Mouse (Mus musculus) R1 (cell line): ENCODE results near the gene Oscp1.

Experiments
- DNase-seq: peaks from one replicate; pipeline ENCODE4 v3.0.0-alpha.2; 2018; ENCODE audit warnings: low read depth, low spot score

Gene Oscp1

DNA sequence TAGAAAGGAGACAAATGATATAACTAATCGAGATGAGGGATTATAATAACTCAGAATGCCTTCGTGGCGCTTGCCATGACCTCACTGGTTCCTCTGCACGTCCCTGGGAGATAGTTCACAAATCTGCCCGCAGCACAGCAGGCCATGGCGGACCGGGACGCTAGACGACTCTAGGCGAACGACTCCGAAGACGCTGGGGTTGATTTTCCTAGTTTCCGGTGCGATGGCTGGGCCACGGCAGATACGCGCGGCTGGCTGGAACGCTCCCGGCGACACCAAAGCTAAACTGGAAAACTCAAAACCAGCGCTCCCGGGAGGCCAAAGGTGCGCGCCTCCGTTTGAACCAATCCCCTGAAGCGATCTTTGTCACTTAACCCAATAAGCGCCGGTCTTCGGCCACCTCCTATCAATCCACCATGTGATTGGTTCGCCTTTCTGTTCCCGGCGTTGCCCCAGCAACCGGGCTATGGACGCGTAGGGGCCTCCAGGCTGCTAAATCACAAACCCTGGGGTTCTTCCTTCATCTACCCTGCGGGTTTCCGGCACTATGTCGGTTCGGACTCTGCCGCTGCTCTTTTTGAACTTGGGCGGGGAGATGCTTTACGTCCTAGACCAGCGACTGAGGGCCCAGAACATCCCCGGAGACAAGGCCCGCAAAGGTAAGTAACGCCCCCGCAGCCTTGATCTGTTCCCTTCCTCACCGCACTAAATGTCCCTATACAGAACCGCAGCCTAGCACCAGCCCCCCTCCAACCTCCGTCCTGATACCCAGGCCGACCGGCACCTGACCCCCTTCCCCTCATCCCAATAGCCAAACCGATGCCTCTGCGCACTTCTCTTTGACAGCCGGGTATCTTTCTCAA, at the start of gene Oscp1:
Gene Oscp1 (plus strand): TSS at position 432 of the 863 bp plus-strand sequence.
- peak; percentile 98 for DNase-seq

GRCm38 (mm10) chr4:126017676-126018332, 40.6 kb upstream of the Oscp1 start:
- DNase-seq = no peak

- no peak for DNase-seq
Measured at GRCm38 (mm10) chr4:126018966-126019538, 39.3 kb upstream of the Oscp1 start.

GRCm38 (mm10) chr4:126024303-126024900, 34.0 kb upstream of the Oscp1 start, which contains the start of gene Csf3r:
Gene Csf3r, plus strand, starts transcription at chr4:126024550.
- DNase-seq = no peak

DNA sequence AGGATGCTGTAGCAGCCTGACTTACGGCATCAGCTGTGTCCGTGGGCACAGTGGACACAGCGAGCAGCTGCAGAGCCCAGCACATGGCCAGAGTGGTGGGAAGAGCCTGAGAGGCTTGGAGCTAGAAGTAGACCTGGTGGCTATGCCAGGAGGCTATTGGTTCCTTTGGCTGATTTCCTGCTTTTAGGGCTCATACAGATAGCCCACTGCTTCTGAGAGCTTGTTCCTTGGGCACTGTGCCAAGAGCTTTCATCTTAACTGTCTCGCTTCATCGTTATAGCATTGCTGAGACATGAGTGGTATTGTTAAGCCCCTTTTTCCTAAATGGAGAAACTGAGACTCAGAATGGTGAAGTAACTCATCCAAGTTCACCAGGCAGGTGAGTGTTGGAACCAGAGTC, 32.6 kb upstream of the Oscp1 start:
- no peak for DNase-seq

GRCm38 (mm10) chr4:126027980-126028379, 30.4 kb upstream of the Oscp1 start:
- no peak for DNase-seq

DNA sequence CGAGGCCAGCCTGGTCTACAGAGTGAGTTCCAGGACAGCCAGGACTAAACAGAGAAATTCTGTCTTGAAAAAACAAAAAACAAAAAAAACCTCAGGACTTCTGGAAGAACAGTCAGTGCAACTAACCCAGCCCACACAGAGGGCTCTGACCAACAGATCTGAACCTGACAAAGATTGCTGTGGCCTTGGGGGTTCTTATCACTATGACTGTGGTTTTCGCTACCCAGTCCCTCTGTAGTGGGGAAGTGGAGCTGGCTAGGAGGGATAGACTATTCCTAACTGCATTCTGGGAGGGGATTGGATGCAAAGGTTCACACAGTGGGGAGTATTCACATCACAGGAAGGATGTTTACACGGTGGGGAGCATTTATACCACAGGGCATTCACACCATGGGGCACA, 29.3 kb upstream of the Oscp1 start:
- DNase-seq = no peak

DNA sequence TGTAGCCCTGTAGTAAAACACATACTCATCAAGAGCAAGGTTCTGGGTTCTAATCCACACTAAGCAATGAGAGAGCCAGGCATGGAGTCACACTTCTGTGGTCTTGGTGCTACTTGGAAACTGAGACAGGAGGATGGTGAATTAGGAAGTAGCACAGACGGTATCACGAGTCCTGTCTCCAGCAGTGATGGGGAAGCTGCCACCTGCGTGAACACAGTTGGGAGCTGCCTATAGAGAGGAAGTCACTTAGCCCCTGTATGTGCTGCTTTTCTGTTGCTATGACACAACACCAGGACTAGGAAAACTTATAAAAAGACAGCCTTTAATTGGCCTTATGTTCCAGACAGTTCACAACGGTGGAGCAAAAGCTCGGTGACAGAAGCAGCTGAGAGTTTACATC, 27.7 kb upstream of the Oscp1 start:
- DNase-seq = no peak

- no peak for DNase-seq
Measured at GRCm38 (mm10) chr4:126035413-126035812, 23.0 kb upstream of the Oscp1 start.

DNA sequence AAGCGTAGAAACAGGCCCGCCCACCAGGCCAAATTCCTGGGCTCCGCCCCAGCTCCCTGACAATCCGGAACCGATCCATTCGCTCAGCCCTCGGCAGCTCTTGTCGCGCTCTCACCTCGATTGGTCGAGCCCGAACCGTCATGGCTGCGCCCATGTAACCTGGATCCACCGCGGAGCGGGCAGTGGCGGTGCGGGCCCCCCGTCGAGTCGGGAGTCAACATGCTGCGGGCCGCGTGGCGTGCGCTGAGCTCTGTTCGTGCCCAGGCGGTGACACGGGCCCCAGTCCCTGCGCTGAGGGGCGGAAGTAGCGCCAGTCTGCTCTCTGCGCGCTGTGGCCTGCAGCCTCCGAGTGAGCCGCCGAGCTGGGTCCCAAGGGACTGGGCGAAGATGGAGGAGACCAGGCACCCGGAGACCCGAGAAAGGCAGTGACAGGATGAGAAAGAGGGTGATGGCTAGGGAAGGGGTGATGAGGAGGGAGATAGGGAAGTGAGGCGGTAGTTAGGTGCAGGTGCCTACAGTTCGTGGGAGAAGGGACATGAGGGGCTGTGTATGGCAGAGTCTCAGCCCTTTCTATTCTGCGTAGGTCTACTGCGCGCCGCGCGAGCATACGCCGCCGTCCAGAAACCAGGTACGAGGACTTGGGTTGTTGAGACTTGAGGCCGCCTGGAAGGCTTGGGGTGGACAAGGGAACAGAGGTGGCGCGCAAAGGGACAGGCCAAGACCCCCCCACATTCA, 11.3 kb upstream of the Oscp1 start, which contains the start of gene Mrps15:
Gene Mrps15 (plus strand): TSS at position 75 of the 735 bp plus-strand sequence.
- peak; percentile 98 for DNase-seq

- no peak for DNase-seq
Measured at GRCm38 (mm10) chr4:126051617-126052016, 6.7 kb upstream of the Oscp1 start.

- peak; percentile 47 for DNase-seq
Measured at GRCm38 (mm10) chr4:126057207-126058133, 895 bp upstream of the Oscp1 start.

DNA sequence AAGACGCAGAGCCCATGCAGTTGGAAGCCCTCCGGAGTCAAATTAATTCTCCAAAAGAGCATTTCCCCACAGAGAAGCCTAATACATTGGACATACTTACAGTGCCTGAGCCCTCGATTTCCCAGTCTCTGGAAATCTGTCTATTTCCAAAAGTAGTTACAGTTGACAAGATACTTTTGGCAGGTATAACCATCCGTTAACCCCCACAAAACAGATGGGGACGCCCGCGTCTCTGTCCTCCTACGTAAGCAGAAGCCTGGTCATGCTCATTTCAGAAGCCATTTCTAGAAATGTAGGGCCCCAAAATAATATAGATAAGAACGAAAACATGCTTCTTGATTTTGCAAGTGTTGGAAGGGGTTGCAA, 615 bp downstream of the Oscp1 start:
- no peak for DNase-seq

- DNase-seq = peak; percentile 60
Measured at GRCm38 (mm10) chr4:126062856-126063255, 4.5 kb downstream of the Oscp1 start.

DNA sequence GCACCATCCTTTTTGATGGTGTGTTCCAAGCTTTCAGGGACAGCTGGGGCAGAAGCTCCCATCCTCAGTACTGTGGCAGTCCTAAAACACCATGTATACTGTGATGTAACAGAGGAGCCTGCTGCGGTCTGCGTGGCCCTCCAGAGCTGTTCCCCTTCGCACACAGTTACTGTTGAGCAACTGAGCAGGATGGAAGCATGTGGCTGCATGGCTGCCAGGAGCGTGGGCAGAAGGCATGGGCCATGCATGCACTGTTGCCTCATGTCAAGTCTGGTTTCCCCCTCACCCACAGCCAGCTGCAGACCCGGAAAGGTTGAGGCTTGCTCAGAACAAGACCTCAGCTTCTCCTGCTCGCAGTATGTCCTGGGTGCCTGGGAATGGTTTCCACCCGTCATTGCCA, 6.9 kb downstream of the Oscp1 start:
- no peak for DNase-seq

- no peak for DNase-seq
Measured at GRCm38 (mm10) chr4:126067401-126068077, 9.2 kb downstream of the Oscp1 start.

- no peak for DNase-seq
Measured at GRCm38 (mm10) chr4:126068842-126069241, 10.5 kb downstream of the Oscp1 start.

DNA sequence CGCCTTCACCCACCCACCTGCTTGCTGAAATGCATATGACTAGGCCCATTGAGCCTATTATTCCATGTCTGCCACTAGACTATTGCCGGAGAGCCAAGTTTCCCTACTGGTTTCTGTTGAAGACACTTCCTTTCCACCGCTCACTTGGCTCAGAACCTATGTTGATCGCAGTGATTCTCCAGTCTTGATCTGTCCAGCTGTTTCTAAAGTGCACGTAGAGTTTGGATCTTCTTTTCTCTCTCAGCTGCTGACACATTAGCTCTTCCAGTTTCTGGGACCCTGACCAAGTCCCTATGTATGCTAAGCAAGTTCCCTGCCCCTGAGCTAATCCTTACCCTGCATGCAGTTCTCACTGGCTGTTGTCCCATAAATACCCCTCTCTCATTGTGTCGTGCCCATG, 19.5 kb downstream of the Oscp1 start:
- DNase-seq = no peak

DNA sequence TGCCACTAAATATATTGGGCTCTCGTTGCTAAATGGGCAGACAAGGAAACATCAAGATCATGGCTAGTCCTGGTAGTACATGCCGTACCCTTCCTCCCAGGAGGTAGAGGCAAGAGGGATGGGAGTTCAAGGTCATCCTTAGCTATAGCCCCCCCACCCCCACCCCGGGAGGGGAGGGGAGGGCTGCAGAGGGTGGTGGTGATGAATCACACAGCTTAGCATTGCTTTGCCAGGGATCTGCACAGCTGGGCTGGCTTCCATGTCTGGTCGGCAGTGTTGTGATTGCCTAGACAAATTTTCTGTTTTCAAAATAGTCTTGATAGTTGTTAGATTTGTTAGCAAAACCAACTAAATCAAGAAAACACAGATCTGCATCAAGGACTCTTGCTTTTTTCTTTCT, 20.9 kb downstream of the Oscp1 start:
- DNase-seq = no peak

GRCm38 (mm10) chr4:126081601-126082000, 23.2 kb downstream of the Oscp1 start:
- DNase-seq = peak; percentile 85
